Mouse (Mus musculus) cerebellum, postnatal 10 days (tissue): ENCODE results near the gene Phospho2.
"Not testable (repeated sequence)": the region's sequence is repeated elsewhere in the genome, so short reads cannot be mapped to it uniquely, and the experiment has no call there.

Source experiments
- DNase-seq, 2 experiments: peaks; one replicate each; pipeline ENCODE4 v3.0.0; 2021; ENCODE audit warnings: mixed read lengths in 2 of 2

Gene Phospho2

DNA sequence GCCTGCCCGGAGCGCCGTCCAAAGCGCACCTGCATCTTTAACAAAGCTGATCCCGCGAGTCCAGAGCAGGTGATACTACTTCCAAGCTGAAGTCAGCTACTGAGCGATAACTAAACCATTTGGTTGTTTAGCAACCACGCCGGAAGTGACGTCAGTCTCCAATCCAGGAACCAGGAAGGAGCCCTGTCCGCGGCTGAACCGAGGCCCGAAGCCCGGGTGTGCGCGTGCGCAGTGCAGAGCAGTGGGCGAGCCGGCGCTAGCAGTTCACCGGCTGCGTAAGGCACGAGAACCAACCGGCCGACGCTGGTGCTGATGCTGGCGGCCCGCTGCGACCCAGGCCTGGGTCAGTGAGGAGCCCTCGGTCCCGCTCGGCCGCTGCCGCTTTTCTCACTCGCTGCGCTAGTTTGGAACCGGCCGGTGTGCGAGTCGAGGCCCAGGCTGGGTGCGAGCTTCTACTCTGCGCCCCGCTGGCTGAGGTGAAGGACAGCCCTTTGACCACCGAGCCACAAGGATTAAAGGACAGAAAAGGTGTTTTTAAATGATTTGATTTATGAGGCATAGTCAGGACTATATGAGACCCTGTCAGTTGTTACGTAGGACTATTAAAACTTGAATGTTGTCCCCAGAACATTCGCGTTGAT is at the start of gene Phospho2, which contains the start of gene Ccdc173:
Phospho2 (plus strand) TSS at position 195 of the 641 bp plus-strand sequence.
Ccdc173 (minus strand) TSS at position 147 of the 641 bp plus-strand sequence.
- DNase-seq: peak; percentile 99

DNA sequence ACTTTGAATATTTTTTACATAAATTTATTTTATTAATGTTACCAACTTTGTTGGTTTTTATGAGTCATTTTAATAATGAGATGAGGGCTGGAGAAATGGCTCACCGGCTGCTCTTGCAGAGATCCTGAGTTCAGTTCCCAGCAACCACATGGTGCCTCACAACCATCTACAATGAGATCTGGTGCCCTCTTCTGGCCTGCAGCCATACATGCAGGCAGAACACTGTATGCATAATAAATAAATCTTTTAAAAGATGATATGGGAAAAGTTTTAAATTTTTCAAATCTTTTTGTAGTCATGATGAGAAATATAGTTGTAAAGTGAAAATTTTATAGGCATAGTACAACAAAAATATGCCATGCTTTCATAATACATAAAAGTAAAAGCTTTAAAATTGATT is 44.3 kb upstream of the Phospho2 start:
- peak; percentile 13 to 20 for DNase-seq

DNA sequence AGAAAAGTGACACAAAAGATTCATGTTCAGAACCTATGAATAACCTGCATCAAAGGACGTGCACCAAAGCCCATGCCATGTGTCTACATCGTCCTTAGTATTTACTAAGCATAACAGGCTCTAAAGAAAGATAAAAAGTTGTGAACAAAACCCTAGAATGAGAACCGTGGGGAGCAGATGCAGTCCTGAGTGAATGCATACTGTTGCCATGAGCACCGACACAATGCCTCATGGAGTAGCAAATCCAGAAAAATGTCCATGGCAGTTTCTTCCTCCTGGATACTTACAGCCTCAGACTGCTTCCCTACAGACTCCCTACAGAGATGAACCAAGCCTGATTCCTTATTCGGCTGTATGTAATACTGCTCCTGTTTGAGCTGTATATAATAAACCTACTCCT is 28.4 kb upstream of the Phospho2 start:
- no peak for DNase-seq

DNA sequence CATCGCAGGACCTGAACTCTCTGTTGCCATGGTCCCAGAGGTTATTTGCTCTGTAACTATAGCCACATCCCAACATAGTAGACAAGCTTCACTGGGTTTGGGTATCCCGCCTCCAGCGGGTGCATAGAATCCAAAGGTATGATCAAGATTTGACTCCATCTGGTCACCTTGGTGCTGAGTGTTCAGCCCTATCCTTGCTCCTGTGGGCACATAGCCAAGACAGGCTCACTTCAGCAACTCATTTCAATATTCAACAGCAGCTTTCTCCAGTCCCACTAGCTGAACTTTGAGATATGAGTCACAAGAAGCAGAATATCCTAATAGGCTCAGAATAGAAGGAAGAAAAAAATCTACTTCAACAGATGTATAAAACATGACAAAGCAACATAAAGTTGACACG is 26.1 kb upstream of the Phospho2 start:
- no peak for DNase-seq

DNA sequence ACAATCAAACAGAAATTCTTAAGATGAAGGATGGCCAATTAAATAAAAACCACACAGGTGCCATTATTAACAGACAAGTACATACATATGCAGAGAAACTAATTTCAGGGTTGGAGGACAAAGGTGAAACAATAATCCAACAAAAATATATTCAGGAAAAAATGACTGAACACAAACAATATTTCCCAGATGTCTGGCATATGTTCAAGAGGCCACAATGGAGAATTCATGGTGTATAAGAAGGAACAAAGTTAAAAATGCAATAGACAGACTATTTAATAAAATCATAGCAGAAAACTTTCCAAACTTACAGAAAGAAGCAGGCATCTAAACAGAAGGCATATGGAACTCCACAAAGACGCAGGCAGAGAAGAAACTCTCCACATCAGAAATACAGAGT is 24.7 kb upstream of the Phospho2 start:
- DNase-seq: no peak

DNA sequence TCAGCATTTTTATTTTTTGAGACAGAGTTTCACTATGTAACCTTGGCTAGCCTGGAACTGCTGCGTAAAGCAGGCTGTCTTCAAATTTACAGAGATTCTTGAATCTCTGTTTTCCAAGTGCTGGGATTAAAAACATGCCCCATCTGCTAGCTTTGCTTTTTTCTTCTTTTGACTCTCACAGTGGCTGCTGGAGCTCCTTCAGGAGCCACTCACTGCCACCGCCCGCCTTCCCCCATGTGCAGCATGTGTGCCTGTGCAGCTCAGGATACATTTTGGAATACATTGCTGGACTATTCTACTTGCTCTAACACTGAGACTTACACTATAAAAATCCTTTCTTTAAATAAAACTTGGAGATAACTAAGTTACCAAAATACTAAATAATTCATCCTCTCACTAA is 16.1 kb upstream of the Phospho2 start:
- DNase-seq: no peak

DNA sequence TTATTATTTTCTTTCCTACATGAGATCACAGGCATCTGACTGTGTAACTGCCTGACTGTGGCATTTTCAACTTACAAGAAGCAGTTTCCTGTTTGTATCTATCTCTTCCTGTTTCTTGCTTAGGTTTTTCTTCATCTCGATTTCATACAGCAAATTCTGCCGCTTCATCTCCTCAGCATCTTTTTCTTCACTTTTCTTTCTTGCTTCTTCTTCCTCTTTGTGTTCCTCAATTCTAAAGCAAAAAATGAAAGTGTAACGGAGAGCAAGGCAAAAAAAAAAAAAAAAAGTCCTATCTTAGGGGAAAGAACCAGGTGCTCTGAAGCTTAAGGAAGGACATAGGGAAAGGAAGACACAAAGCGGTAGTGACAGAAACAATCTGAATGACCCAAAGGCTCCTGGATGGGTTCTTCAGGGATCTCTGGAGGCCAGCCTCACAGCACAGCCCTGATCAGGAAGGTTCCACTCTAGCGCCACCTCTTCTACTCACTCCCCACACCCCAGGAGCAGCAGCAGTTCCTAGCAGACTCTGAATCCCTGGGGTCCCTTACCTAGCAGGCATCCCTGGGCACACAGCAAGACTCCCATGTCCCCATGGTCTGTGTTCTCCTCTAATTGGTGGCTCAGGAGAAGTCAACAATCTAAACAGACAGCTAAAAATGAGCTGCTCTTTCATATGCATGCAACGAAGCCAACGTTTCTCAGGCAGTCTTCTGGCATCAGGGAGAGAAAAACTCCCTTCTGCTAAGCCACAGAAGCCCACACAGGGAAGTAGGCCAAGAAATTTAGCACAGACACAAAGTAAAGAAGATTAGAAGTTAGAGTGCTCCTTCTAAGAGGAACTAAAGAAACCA is 11.2 kb upstream of the Phospho2 start:
- DNase-seq: no peak

DNA sequence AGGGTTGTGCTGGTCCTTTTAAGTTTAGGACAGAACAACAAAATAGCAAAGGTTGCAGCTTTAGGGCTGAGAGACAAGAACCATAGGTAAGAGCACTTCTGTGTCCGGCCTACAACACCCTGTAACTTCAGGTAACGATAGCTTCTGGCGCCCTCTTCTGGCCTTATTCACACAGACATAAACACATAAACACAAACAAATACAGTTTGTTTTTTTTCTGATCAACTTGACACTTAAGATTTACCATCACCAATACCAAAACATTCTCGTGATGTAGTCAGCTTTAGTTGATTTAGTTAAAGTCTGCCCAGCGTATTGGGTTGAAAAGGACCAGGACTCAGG is 10.6 kb upstream of the Phospho2 start:
- peak; percentile 39 to 52 for DNase-seq

DNA sequence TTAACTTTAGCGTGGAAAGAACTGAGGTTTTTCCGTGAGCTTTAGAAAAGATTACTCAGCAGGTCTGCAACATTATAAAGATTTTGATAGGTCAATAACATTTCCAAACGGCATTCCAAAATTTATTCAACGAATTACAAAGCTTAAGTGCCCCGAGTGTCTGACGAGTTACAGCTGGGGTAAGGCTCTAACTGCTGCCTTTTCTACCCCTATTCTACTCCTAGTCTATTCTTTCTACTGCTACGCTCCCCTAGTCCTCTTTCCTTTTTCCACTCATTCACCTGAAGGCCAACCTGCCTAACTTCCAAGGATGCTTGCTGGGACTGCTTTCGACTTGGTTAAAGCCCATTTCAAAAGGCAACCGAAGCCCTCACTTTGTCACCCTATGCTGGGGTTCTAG is 449 bp upstream of the Phospho2 start:
- no peak for DNase-seq

DNA sequence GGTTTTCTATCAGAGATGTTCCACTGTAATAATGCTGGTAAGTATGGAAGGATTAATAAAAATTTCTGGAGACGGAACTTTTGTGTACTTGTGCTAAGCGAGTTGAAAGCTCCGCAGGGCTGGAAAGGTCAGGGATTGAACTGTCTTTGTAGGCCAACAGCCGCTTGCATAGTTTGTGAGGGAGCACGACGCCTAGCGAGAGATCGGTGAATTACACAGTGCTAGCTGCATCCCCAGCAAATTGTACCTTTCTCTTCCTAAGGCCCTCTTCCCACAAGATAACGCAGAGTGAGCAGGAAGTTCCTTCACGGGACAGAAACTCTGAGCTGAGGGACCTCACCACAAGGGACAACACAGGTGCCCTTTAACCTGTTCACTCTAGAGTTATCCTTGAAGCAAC is 862 bp downstream of the Phospho2 start:
- peak; percentile 90 to 91 for DNase-seq

DNA sequence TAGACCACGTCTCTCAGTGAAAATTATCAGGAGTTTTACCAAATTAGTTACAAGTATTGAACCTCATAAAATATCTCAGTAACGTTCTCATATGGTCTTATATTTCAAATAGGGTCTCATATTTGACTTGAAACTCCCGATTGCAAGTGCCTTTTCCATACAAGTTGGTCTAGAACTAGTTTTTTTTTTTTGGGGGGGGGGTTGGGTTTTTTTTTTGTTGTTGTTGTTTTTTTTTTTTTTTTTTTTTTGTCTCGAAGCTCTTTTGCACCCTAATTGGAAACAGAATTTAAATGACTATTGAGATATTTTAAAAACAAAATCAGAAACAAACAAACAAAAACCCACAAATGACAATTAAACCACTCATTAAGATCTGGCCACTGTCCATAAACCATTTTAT is 1.3 kb downstream of the Phospho2 start:
- DNase-seq: no peak

DNA sequence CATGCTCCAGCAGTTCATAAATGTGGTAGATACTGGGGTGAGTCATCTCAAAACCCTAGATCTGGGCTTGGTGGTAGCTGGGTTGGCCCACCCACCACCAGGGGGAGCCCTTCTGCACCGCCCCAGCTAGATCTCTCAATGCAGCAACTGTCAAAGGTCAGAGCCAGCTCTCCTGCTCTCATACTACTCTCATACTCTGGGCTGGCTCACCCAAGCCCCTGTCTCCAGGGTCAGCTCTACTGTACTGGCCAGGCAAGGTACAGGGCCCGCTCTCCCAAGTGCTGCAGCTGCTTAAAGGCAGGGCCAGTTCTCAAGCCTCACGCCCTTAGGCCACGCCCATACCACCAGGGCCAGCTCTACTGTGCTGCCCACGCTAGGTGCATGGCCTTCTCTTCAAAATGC is 13.5 kb downstream of the Phospho2 start:
- DNase-seq: peak; percentile 73 to 74

DNA sequence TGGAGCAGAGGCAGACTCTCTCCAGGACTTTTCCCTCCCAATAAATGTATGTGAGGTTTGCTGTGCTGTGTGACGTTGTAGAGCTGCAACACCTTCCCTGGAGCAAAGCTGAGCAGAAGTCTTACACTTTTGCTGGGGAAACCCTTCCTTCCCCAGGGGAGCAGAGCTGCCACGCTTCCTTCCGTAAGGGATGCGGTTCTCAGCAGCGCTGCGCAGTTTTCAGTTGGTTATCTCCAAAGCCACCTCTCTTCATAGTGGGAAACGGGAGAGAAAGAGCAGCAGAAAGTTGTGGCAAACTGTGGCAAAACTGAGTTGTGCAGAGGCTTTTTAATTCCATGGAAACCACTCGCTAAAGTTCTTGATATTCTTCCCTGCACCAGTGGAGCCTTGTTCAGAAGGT is 14.3 kb downstream of the Phospho2 start:
- DNase-seq: no peak

DNA sequence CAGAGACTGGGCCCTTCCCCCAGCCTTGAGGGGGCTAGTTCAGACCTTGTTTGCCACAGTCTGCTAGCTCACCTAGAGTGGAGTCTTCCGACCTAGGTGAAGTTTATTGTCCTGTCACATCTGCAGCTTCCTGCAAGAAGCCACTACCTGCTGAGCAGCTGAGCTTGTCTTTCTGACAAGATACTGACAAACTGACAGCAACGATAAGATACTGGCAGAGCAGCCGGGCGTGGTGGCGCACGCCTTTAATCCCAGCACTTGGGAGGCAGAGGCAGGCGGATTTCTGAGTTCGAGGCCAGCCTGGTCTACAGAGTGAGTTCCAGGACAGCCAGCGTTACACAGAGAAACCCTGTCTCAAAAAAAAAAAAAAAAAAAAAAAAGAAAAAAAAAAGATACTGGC is 15.2 kb downstream of the Phospho2 start:
- DNase-seq: not testable (repeated sequence)

DNA sequence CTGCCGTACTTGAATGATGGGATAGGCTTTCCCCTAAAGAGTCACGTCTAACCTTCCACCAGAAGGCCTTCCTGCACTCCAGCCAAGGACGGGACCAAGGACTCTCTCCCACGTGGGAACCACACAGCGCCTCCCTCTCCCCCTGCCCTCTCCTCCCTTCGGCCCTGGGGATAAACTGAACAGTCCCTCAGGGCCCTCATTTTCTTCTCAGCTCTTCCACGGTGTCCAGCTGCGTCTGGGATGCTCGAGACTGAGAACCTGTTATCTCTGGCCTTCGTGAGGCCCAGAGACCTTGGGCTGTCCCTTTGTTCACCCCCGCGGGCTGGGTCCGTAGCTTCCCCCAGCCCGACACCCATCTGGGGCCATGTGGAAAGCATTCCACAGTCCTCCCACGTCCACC is 20.7 kb downstream of the Phospho2 start:
- no peak for DNase-seq

DNA sequence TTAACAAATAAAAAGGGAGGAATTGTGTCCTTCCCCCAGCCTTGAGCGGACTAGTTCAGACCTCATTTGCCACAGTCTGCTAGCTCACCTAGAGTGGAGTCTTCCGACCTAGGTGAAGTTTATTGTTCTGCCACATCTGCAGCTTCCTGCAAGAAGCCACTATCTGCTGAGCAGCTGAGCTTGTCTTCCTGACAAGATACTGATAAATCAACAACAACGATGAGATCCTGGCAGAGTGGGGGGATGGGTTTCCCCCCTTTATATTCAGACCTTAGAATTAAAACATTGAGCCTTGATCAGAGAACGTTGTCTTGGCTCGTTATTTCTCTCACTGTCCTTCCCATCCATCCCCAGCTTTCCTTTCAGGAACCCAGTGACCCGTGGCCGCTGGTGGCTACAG is 21.9 kb downstream of the Phospho2 start:
- DNase-seq: not testable (repeated sequence)

DNA sequence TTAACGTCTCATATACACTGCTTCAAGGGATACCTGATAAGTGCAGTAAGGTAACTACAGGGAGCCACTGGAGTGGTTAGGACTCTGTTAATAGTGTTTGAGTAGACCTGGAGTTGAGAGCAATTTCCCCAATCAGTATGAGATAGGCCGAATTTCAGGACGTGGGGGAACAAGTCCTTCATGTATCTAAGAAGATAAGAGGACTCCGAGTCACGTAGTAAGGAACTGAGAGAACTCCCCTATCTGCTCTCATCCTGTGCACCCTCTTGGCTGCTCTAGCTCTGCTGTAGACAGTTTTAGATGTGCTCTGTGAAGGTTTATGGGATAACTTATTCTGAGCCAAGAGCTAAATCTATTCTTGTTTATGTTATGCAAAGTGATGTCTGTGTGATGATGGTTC is 27.2 kb downstream of the Phospho2 start:
- DNase-seq: no peak

DNA sequence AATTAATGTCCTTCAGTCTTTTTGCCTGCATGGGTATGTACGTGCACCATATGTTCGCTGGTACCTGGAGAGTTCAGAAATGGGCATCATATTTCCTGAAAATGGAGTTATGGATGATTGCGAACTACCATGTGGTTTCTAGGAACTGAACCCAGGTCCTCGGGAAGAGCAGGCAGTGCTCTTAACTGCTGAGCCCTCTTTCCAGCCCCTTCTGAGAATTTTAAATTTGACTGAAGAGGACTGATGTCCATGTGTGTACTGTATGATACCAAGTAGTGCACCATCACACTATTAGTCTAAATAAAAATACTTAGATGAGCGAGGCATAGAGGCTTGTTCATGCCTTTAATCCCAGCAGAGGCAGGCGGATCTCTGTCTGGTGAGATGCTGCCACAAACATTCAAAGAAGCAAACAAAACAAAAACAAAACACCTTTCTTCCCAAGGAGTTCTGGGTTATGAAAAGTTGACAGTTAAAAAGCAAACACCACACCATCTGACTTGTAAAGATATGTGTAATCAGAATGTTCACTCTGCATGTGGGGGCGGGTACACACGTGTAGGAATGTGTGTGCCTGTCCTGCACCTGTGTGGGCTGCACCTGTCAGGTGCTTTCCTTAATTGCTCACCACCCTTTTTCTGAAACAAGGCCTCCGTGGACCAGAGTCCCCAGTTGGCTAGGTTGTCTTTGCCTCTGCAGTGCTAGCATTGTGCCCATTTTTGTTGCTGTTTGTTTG is 29.1 kb downstream of the Phospho2 start:
- no peak for DNase-seq

DNA sequence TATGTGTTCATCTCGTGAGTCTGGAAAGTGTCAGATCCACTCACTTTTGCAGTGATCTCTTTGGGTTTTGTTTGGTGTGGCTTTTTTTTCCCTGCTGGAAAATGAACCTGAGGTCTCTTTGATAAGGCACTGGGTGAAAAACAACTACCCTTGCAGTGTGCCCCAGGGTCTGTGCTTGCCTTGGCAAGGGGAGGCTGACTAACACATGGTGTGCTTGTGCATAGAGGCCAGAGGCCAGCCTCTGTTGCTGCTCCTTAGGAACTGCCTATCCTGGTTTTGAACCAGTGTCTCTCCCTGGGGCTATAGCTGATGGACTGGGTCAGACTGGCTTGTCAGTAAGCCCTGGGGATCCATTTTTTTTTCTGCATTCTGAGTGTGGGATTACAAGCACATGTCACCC is 30.8 kb downstream of the Phospho2 start:
- DNase-seq: no peak

DNA sequence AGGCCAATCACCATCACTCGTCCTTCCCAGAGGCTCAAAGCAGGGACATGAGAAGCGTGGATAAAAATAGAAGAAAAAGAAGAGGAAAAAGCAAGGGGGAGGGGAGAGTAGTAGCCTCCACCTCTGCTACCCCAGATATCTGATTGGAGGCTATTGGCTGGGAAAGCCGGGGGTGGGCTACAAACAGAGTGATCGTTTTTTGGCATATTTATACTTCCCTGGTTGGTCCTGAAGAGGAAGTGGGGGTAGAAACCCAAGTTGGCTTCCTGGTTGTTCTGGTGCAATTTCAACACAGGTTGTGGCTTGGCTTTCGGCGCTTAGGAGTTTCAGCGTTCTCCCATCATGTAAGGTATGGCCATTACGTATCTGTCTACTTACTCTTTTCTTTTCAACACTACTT is 32.3 kb downstream of the Phospho2 start, which contains the start of gene Klhl23:
Klhl23 (plus strand) TSS at position 234 of the 400 bp plus-strand sequence.
- DNase-seq: peak; percentile 20 to 24

DNA sequence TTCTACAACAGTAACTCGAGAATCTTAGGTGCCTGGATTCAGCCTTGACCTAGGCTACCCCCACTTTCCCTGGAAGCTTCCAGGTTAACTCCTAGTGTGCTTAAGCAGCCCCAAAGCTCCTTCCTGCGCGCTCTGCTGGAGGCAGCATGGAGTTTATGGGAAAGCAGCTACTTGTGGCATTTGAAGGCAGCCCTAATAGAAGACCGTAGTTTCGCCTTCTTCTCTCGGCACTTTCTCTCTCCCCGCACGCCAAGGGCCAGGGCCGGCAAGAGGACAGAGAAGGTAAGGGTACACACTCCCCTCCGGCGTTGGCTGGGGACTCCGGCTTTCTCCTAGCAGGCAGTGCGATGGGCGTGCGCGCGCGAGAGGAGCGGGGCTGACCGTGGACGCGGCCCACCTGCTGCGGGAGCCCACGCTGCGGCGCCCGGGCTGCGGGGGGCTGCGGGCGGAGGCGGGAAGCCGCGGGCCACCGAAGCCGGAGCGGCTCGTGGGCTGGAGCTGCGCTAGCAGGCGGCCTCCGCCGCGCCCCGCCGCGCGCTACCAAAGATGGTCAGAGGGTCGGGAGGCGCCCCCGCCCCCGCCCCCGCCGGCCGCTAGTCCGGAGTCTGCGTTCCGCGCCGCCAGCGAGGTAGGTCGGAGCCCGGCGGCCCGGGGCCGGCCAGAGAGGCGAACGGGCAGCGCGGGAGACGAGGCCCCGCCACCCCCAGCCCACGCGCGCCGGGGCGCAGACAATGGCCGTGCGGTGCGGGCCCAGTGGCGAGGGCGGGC is 33.1 kb downstream of the Phospho2 start:
- DNase-seq: peak; percentile 79 to 80

DNA sequence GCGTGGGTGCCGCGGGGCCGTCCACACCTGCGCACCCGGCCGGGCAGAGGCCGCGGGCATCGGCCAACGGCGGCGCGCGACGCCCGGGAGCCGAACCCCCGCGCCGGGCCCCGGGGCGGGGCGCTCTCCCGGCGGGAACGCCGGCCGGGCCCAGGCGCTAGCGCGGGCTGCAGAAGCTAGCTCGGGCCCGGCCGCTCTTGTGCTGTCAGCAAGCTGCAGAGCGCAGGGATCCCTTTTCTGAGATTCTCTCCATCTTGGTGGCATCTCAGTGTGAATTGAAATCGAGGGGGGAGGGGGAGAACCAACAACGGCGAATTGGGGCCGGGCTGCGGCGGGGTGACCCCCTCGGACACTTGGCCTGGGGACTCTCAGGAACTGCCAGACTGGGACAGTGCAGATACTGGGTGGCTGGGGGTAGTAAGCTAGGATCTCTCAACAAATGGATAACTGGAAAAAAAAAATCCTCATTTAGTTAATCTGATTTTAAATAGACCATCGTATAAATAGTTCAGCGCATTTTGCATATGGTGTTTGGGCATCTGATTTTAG is 33.8 kb downstream of the Phospho2 start:
- peak; percentile 78 to 85 for DNase-seq
